Mouse (Mus musculus) embryonic facial prominence, embryonic 10.5 days (tissue): ENCODE data around the gene Lrrc4. TPM values are rescaled to one million over a fixed set of nuclear protein-coding genes. Genes with fewer than 3 reads are reported as not detected.

Source experiments
- DNase-seq: peaks from one replicate; pipeline ENCODE4 v3.0.0-alpha.2; 2017; ENCODE audit warnings: low spot score
- H3K27ac ChIP-seq: fragments of 300-500 bp; sonication (generic); replicated peaks from 2 replicates; pipeline ENCODE4 v1.5.1; 2016; ENCODE audit warnings: mild to moderate bottlenecking
- H3K27me3 ChIP-seq: fragments of 300-500 bp; sonication (generic); replicated peaks from 2 replicates; pipeline ENCODE4 v1.6.1; 2016; ENCODE audit warnings: low read depth, mild to moderate bottlenecking; ENCODE audit not compliant: poor library complexity, severe bottlenecking
- H3K36me3 ChIP-seq: fragments of 300-500 bp; sonication (generic); replicated peaks from 2 replicates; pipeline ENCODE4 v1.6.1; 2016; ENCODE audit warnings: mild to moderate bottlenecking, moderate library complexity
- H3K4me1 ChIP-seq: fragments of 300-500 bp; sonication (generic); 2 replicates; pipeline ENCODE4 v1.6.1; 2016
- H3K4me3 ChIP-seq: fragments of 300-500 bp; sonication (generic); 2 replicates; pipeline ENCODE4 v1.5.1; 2016; ENCODE audit warnings: mild to moderate bottlenecking, moderate library complexity
- H3K9me3 ChIP-seq: fragments of 300-500 bp; sonication (generic); 2 replicates; pipeline ENCODE4 v1.6.1; 2016; ENCODE audit warnings: mild to moderate bottlenecking
- WGBS: fragments of 180-500 bp; shearing (Covaris S2); methylation state at CpG from one replicate; pipeline ENCODE4 v1.1.7; 2016; 5-methylcytosine and 5-hydroxymethylcytosine counted together
- polyA plus RNA-seq: library from polyadenylated mRNA; unstranded; fragments of >200 nt; fragmentation: Nextera tagmentation; extraction: Ambion mirVana; gene quantifications from 2 replicates; pipeline ENCODE4 v1.2.1, GENCODE M21; 2016

The Lrrc4 gene
- polyA plus RNA-seq, 1 experiment from 2014 or later: 0.79 TPM

DNA sequence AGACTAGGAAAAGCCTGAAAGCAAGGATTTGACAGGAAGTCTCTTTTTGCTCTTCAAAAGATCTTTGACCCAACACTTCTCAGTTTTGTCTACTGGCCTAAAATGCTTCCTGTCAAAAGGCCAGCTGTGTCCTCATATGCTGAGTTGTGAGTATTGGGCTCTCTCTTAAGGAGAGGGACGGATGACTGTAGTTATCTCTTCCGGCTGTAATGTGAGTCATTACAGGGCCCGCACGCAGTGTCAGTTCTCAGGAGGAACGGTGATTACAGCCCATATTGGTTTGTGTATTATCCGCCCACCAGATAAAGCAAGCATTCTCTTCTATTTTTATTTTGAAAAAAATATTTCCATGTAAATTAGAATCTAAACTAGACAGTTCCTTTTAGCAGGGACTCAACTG, 209.0 kb downstream of the Lrrc4 start:
- peaks cover 10% of the 10 kb centered on the region for H3K36me3 ChIP-seq
- no peaks in the 10 kb centered on the region for H3K27me3 ChIP-seq
- H3K4me1 ChIP-seq: peaks cover 15% of the 10 kb centered on the region
- WGBS: 71% methylated on average over 6 of the region's 6 CpGs
- no peak overlapping the region for H3K4me3 ChIP-seq
- no peak overlapping the region for H3K27ac ChIP-seq
- no peak for DNase-seq
- no peaks in the 10 kb centered on the region for H3K9me3 ChIP-seq

DNA sequence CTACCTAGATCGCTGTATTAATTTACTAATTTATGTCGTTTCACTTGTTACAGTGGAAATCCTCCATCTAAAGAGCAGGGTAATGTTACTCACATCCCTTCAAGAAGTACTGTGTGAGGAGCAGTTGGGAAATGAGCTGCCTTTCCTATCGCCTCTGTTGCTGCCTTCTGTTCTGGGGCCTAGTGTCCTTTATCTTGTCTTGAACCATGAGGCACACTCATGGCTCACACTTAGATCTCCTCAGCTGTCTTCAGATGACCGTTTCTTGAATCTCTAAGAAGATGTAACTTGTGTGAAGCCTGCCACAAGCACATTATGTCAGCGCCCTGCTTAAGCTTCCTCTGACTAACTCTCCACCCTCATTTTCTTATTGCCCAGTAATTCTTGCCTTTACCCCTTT, 209.6 kb downstream of the Lrrc4 start:
- WGBS: 90% methylated on average over 5 of the region's 5 CpGs
- H3K27ac ChIP-seq: no peak overlapping the region
- DNase-seq: no peak
- no peaks in the 10 kb centered on the region for H3K27me3 ChIP-seq
- peaks cover 15% of the 10 kb centered on the region for H3K4me1 ChIP-seq
- no peak overlapping the region for H3K4me3 ChIP-seq
- H3K9me3 ChIP-seq: no peaks in the 10 kb centered on the region
- peaks cover 10% of the 10 kb centered on the region for H3K36me3 ChIP-seq

GRCm38 (mm10) chr6:28621431-28621830, 210.1 kb downstream of the Lrrc4 start:
- no peak overlapping the region for H3K27ac ChIP-seq
- DNase-seq: no peak
- 87% methylated on average over 4 of the region's 4 CpGs for WGBS

GRCm38 (mm10) chr6:28618751-28619153, 212.8 kb downstream of the Lrrc4 start:
- Histone ChIP-seq H3K27me3 (no peaks in the 10 kb centered on the region), H3K27ac (no peak overlapping the region), H3K4me1 (peaks cover 15% of the 10 kb centered on the region), H3K36me3 (no peaks in the 10 kb centered on the region), H3K4me3 (no peak overlapping the region), H3K9me3 (no peaks in the 10 kb centered on the region)
- WGBS: 61% methylated on average over 7 of the region's 7 CpGs
- no peak for DNase-seq

More at GRCm38 (mm10) chr6:28621431-28621830, 210.1 kb downstream of the Lrrc4 start:
- Histone ChIP-seq H3K36me3 (peaks cover 5% of the 10 kb centered on the region), H3K4me3 (no peak overlapping the region), H3K4me1 (peaks cover 15% of the 10 kb centered on the region), H3K27me3 (no peaks in the 10 kb centered on the region), H3K9me3 (no peaks in the 10 kb centered on the region)

- Histone ChIP-seq H3K27ac (no peak overlapping the region), H3K4me1 (peaks cover 15% of the 10 kb centered on the region), H3K36me3 (no peaks in the 10 kb centered on the region), H3K4me3 (no peak overlapping the region), H3K9me3 (no peaks in the 10 kb centered on the region), H3K27me3 (no peaks in the 10 kb centered on the region)
- 65% methylated on average over 3 of the region's 3 CpGs for WGBS
- DNase-seq: no peak
These were observed 213.2 kb downstream of the Lrrc4 start for GRCm38 (mm10) chr6:28618299-28618698.

DNA sequence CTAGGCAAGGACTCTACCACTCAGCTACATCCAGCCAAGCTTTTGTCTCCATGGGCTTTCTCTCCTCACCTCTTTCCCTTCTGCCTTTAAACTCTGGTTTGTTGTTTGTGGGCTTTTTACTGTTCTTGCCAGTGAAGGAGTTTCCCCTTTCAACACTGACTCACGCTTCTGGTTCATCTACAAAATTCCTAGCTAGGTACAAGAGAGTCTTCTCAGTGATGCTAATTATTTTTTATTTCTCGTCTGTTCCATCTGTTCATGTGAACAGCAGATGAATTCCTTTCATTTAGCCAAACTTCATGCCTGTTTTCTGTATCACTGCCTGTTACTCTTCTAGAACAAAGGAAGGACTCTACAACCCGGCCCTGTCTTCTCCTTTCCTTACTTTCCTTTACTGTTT, 215.6 kb downstream of the Lrrc4 start:
- H3K9me3 ChIP-seq: no peaks in the 10 kb centered on the region
- peaks cover 15% of the 10 kb centered on the region for H3K4me1 ChIP-seq
- no peaks in the 10 kb centered on the region for H3K27me3 ChIP-seq
- no peak overlapping the region for H3K4me3 ChIP-seq
- WGBS: 69% methylated on average over 3 of the region's 3 CpGs
- H3K27ac ChIP-seq: no peak overlapping the region; the same call in 1 of the 2 replicates
- no peak for DNase-seq
- no peaks in the 10 kb centered on the region for H3K36me3 ChIP-seq

GRCm38 (mm10) chr6:28615408-28615807, 216.1 kb downstream of the Lrrc4 start:
- Histone ChIP-seq H3K9me3 (no peaks in the 10 kb centered on the region), H3K4me3 (no peak overlapping the region), H3K27me3 (no peaks in the 10 kb centered on the region), H3K4me1 (peaks cover 15% of the 10 kb centered on the region), H3K27ac (no peak overlapping the region), H3K36me3 (no peaks in the 10 kb centered on the region)
- 92% methylated on average over 3 of the region's 3 CpGs for WGBS
- DNase-seq: no peak

- no peaks in the 10 kb centered on the region for H3K36me3 ChIP-seq
- no peak overlapping the region for H3K27ac ChIP-seq
- no peak overlapping the region for H3K4me3 ChIP-seq
- H3K4me1 ChIP-seq: peaks cover 15% of the 10 kb centered on the region
- WGBS: 93% methylated on average over 4 of the region's 4 CpGs
- DNase-seq: no peak
- H3K9me3 ChIP-seq: no peaks in the 10 kb centered on the region
- H3K27me3 ChIP-seq: no peaks in the 10 kb centered on the region
These were observed 216.7 kb downstream of the Lrrc4 start for GRCm38 (mm10) chr6:28614856-28615255.

DNA sequence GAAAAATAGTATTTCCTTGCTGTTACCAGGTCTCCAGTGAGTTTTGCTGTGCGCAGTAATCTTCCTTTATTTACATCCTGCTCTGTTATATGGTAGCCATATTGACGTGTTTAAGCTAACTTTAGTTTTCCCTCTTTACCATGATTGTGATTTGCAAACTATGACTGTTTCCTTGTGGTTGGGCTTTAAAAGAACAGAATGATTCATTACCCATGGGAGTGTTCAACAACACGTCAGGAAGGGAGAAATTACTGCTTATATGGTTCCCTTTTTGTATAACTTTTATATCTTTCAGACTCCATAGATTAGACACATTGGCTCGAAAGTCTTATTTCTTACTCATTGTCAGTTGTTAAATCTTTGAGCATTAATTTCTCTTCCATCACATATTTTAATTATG, 218.1 kb downstream of the Lrrc4 start:
- no peaks in the 10 kb centered on the region for H3K27me3 ChIP-seq
- no peaks in the 10 kb centered on the region for H3K9me3 ChIP-seq
- no peak overlapping the region for H3K27ac ChIP-seq
- no peak for DNase-seq
- no peaks in the 10 kb centered on the region for H3K36me3 ChIP-seq
- H3K4me1 ChIP-seq: peaks cover 8% of the 10 kb centered on the region
- 89% methylated on average over 4 of the region's 4 CpGs for WGBS
- no peak overlapping the region for H3K4me3 ChIP-seq

Other genes starting within 250 kb of the Lrrc4 start
- gene Lep, start 228.5 kb upstream of the Lrrc4 start, polyA plus RNA-seq: not detected in 2 replicates